Mouse (Mus musculus) cerebellum, postnatal 14 days (tissue): Measurements from ENCODE around the gene C530008M17Rik.

ENCODE experiments used
- DNase-seq, 2 experiments: peaks; one replicate each; pipeline ENCODE4 v3.0.0; 2021; ENCODE audit warnings: mixed read lengths in 2 of 2

Gene C530008M17Rik

GRCm38 (mm10) chr5:76656212-76656611, at the start of gene C530008M17Rik:
C530008M17Rik (plus strand) TSS chr5:76656512.
- no peak for DNase-seq

GRCm38 (mm10) chr5:76609702-76610370, 46.5 kb upstream of the C530008M17Rik start:
- DNase-seq: no peak

- no peak for DNase-seq
Observed at GRCm38 (mm10) chr5:76612867-76613499, 43.3 kb upstream of the C530008M17Rik start.

GRCm38 (mm10) chr5:76615276-76615675, 41.0 kb upstream of the C530008M17Rik start:
- DNase-seq: no peak

- no peak for DNase-seq
Observed at GRCm38 (mm10) chr5:76616196-76616747, 40.0 kb upstream of the C530008M17Rik start.

- peak; percentile 7 to 24 for DNase-seq
Observed at GRCm38 (mm10) chr5:76618750-76619149, 37.6 kb upstream of the C530008M17Rik start.

GRCm38 (mm10) chr5:76623759-76624158, 32.6 kb upstream of the C530008M17Rik start:
- no peak for DNase-seq

GRCm38 (mm10) chr5:76627770-76628169, 28.5 kb upstream of the C530008M17Rik start:
- DNase-seq: no peak

- DNase-seq: no peak
Observed at GRCm38 (mm10) chr5:76634012-76634411, 22.3 kb upstream of the C530008M17Rik start.

GRCm38 (mm10) chr5:76635592-76635991, 20.7 kb upstream of the C530008M17Rik start:
- DNase-seq: no peak

- no peak for DNase-seq
Observed at GRCm38 (mm10) chr5:76642076-76642475, 14.2 kb upstream of the C530008M17Rik start.

GRCm38 (mm10) chr5:76644234-76644633, 12.1 kb upstream of the C530008M17Rik start:
- DNase-seq: no peak

GRCm38 (mm10) chr5:76645091-76645868, 11.0 kb upstream of the C530008M17Rik start:
- no peak for DNase-seq

GRCm38 (mm10) chr5:76649897-76650296, 6.4 kb upstream of the C530008M17Rik start:
- DNase-seq: no peak

GRCm38 (mm10) chr5:76651151-76651725, 5.1 kb upstream of the C530008M17Rik start:
- no peak for DNase-seq

- peak; percentile 76 to 80 for DNase-seq
Observed at GRCm38 (mm10) chr5:76657245-76658083, 1.2 kb downstream of the C530008M17Rik start.

GRCm38 (mm10) chr5:76658084-76658934, 2.0 kb downstream of the C530008M17Rik start:
- DNase-seq: peak; percentile 21 to 57

- DNase-seq: no peak
Observed at GRCm38 (mm10) chr5:76659958-76660635, 3.8 kb downstream of the C530008M17Rik start.

- no peak for DNase-seq
Observed at GRCm38 (mm10) chr5:76661310-76661709, 5.0 kb downstream of the C530008M17Rik start.

- no peak for DNase-seq
Observed at GRCm38 (mm10) chr5:76664936-76665335, 8.6 kb downstream of the C530008M17Rik start.
